Mouse (Mus musculus) retina, postnatal 7 days (tissue): Measurements from ENCODE around the gene Trmt2a.
A peak's percentile ranks its signal among the peaks of the same experiment; 100 is the strongest.

ENCODE experiments used
- DNase-seq: peaks from one replicate; pipeline ENCODE4 v3.0.0-alpha.2; 2012; ENCODE audit warnings: low read depth, low spot score

Gene Trmt2a

GRCm38 (mm10) chr16:18248433-18249363 lies at the start of gene Trmt2a, which contains the start of gene Ranbp1:
TSS of gene Trmt2a (plus strand) at chr16:18248679.
TSS of gene Ranbp1 (minus strand) at chr16:18248732.
- DNase-seq: peak; percentile 98

- DNase-seq: no peak
These were observed 48.4 kb upstream of the Trmt2a start for GRCm38 (mm10) chr16:18200062-18200461.

DNA sequence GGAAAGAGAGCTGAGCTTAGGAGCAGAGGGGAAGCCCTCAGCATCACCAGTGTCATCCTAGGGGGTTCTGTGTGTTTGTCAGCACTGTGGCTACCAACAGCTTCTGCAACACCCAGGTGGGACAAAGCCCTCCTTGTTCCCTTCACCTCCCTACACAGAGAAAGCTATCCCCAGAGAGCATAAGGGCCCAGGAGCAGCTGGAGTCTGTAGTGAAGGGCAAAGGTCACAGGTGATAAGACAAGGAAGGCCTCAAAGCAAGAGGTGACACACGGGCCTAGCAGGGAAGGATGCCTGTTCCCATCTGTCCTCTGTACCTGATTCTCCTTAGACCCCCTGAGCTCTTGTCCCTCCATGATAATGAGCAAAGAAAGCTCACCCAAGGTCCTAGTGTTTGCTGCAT lies 46.9 kb upstream of the Trmt2a start:
- DNase-seq: no peak

DNA sequence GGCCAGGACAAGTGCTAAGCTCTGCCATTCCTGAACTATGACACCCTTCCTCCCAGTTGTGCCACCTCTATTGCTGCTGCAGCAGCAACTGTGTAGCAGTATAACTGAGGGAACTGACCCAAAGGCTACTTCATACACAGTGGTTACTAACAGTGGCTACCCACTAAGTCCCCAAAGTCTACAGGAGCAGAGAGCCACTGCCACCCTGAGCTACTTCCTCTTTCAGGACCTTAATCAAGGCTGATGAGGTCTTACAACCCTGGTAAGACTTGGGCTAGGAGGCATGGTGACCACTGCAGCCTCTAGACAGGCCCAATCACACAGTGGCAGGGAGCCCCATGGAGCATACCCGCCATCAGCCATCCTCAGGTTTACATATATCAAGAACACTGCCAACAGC lies 46.4 kb upstream of the Trmt2a start:
- DNase-seq: no peak

- DNase-seq: no peak
These were observed 44.9 kb upstream of the Trmt2a start for GRCm38 (mm10) chr16:18203430-18204091.

DNA sequence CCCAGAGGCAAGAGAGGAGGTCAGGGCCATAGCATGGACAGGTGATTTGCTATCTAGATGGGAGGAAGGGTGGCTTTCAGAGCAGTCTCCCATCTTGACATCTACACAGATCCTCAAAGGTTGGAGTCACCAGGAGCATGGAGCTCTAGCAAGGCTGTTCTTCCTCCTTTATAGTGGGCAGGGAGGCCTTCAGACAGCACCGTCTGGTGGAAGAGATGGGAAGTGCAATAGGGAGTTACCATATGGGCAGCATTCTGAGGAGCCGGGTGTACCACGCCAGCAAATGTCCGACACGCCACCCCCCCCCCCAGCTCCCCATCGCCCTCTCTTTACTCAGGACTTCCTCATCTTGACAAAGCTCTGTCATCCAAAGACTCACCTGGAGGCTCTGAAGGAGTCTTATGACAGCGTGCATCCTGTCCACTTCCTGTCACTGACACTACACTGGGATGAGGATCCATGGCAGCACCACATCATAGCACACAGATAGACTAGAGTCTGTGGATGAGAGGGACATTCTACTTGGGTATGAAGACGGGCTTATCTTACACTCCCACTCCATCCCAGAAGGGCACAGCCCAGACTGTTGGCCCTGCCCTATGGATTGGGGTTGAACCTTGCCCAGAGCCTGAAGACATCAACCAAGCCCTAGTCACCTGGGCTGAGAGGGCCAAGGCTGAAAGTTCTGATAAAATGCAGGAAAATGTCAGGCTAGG lies 37.6 kb upstream of the Trmt2a start:
- peak; percentile 62 for DNase-seq

DNA sequence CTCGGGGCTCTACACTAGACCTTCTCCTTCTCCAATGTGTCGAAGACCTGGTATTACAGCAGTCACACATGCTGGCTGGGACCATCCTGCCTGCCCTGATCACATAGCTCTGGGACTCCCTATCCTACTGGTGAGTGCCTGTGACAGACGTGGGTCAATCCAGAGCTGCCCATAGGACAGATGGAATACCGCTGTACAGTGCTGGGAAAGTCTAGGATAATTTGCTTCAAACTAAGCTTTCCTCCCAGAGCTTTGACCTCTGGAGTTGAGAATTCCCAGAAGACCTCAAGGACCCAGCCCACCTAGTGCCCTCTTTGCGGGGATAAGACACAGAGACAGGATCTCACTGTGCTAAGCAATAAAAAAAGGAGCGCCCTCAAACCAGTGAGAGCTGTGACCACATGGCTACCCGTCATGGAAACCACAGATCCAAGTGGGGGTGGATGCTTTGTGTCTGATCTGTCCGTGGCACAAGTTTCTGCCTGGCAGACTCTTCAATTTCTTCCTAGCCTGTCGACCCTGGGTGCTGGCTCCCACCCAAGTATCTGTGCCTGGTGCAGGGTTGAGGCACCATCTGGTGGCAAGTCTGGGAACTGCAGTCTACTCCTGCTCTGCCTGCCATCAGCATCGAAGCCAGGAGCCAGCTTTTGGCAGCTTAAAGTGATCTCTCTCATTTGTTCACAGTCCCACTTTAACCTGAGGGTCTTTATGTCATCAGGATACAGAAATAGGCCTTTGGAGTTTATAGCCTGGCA lies 36.9 kb upstream of the Trmt2a start:
- DNase-seq: peak; percentile 71

DNA sequence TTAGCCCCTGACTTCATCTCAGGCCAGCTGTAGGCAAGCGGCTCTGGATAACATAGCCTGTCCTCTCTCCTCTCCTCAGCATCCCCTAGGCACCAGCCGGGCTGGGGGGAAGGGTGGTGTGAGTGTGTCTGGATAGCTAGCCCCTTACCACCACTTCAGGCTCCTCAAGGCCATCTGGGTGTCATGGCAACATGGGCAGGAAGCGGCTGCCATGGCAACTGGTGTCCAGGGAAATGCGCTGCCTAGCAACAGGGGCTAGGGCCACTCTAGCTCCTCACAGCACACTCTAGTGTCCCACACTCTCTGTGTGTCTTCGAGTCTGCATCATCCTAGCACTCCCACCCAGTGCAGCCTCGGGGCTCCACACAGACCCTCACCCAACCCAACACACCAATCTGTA lies 34.8 kb upstream of the Trmt2a start:
- peak; percentile 23 for DNase-seq

DNA sequence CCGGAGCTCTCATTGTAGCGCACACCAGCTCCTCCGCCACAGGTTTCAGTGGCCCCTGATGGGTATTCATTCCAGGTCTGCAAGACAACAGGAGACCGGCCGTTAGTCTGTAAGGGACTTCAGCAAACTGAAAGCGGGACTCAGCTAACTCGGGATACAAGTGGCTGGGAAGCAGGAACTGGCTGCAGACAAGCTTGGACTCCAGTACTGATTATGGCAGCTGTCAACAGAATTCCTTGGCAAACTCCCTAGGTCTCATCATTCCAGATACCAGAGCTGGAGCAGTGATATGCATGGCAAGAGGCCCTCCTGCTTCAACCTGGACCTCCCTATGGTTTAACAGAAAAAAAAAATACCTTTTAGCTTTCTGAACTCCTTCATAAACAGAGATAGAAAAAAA lies 33.6 kb upstream of the Trmt2a start:
- no peak for DNase-seq

DNA sequence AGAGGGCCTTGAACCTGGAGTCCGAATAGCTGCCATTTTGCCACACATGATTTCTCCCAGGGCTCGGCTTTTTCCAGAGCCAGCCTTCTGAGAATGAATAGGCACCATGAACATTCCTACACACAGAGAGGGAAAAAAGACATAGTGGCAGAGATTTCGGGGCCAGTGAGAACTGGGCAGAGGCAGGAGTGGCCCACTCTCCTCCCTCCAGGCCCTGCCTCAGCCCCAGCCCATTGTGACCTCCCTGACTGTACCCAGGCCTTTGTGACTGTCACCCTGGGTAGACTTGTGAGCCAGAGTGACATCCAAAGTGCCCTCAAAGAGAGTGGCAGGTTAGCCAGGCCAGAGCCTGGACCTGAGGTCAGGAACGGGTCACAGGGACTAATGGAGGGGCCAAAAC lies 30.9 kb upstream of the Trmt2a start, which contains the start of gene Ccdc188:
Ccdc188 (plus strand) TSS at position 301 of the 400 bp plus-strand sequence.
- no peak for DNase-seq

GRCm38 (mm10) chr16:18218580-18218996 lies 29.9 kb upstream of the Trmt2a start:
- no peak for DNase-seq

DNA sequence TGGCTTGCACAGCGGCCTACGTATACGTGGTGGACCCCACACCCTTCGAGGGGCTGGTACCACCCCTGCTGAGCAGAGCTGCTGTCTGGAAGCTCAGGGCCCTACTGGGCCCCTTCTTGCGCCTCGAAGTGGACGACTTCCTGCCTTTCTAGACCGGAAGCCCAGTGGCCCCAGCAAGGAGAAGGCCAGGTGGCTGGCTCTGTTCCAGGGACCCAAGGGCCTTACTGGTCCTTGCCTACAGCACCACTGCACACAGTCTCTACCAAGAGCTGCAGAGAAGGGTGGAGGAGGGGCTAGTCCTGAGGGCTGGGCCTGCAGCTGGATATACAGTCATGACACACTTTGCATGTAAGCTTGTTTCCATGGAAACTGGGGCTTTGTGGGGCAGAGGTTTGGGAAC lies 28.5 kb upstream of the Trmt2a start:
- DNase-seq: no peak

- no peak for DNase-seq
These were observed 27.5 kb upstream of the Trmt2a start for GRCm38 (mm10) chr16:18220856-18221542.

- no peak for DNase-seq
These were observed 27.0 kb upstream of the Trmt2a start for GRCm38 (mm10) chr16:18221543-18221898.

- DNase-seq: no peak
These were observed 26.3 kb upstream of the Trmt2a start for GRCm38 (mm10) chr16:18222188-18222587.

GRCm38 (mm10) chr16:18227187-18227586 lies 21.3 kb upstream of the Trmt2a start:
- DNase-seq: no peak

DNA sequence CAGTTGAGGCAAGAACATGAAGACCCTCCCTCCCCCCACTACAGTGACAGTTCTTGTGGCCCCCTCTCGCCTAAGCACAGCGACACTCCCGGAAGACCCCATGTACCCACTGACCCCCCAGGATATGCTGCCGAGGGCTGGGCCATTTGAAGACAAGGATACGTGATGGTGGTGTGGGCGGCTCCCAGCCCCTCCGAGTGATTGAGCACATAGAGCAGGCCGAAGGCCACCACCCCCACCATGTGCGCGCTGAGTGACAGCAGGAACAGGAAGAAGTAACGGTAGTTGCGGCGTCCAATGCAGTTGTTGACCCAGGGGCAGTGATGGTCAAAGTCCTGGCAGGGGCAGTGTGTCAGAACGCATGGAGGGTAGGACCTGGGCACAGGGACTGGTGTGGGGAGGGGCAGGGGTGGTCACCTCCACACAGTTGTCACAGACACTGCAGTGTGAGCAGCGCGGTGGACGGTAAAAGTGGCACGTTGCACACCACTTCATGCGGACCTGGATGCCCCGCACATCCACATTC lies 20.5 kb upstream of the Trmt2a start:
- no peak for DNase-seq

- DNase-seq: no peak
These were observed 19.6 kb upstream of the Trmt2a start for GRCm38 (mm10) chr16:18228856-18229255.

DNA sequence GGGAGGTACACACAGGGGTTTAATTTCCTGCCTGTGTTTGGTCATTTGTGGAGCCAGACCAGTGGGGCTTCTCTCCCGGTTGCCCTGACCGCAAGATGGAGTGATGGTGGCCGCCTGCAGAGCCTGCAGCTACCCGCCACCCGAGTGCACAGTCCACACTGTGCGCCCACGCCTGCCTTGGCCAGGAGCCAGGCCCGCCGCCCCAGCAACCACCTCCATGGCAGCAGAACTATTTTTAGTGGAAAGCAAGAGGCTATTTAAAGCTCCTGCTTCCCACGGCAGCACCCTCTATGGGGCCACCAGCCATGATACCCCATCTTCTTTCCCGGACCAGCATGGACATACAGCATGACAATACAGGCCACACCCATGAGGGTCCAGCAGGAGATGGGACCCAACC lies 18.9 kb upstream of the Trmt2a start:
- DNase-seq: no peak

- DNase-seq: no peak
These were observed 17.9 kb upstream of the Trmt2a start for GRCm38 (mm10) chr16:18230617-18231016.

DNA sequence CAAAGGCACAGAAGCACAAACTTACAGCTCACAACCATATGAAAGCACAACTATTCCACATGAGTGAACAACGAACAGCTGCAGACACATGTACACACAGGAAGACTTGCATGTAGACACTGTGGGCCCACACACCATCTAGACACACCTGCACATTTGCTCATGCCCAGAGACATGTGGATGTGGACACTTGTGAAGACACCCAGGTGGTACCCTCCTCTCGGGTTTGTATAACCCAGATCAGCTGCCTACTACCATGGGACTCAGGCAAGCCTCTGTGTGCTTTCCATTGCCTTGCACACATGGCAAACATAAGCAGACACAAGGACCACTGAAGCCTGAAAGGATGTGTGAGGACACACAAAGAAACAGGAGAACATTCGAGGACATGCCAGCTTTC lies 17.4 kb upstream of the Trmt2a start:
- no peak for DNase-seq
